Mouse (Mus musculus): Measurements from ENCODE around the gene Mettl26.

Gene Mettl26

GRCm38 (mm10) chr17:25883824-25884223, 8.9 kb downstream of the Mettl26 start:
- no peak for DNase-seq (ENCODE audit: low read depth, low spot score)

- DNase-seq (ENCODE audit: low read depth, low spot score) = no peak
Measured at GRCm38 (mm10) chr17:25885636-25886035, 10.8 kb downstream of the Mettl26 start.

DNA sequence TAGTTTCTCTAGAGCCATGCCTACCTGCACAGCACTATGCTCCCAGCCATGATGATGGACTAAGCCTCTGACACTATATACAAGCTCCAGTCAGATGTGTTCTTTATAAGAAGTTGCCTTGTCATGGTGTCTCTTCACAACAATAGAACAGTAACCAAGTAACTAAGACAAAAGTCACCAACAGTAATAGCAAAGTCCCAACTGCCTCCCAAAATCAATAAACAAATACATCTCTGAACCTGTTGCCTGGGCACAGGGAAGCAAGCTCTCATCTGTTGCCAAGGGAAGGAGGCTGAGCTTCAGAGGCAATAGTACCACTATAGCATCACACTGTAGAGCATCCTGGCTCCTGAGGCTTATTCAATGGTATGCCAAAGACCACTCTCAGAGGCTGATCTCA, 11.9 kb downstream of the Mettl26 start:
- DNase-seq (ENCODE audit: low read depth, low spot score) = no peak

GRCm38 (mm10) chr17:25887467-25887866, 12.6 kb downstream of the Mettl26 start:
- no peak for DNase-seq (ENCODE audit: low read depth, low spot score)

DNA sequence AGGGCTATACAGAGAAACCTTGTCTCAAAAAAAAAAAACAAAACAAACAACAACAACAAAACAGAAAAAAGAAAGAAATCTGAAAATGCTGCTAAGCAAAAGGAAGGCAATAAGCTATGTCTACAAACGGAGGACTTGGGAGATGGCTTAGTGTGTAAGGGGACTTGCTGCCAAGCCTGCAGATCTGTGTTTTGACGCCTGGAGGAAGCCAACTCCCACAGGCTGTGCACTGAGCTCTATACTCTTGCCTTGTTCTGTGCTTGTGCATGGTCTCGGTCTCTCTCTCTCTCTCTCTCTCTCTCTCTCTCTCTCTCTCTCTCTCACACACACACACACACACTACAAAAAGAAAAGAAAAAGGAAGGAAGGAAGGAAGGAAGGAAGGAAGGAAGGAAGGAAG, 14.0 kb downstream of the Mettl26 start:
- peak; percentile 60 for DNase-seq (ENCODE audit: low read depth, low spot score)

- DNase-seq (ENCODE audit: low read depth, low spot score) = peak; percentile 46
Measured at GRCm38 (mm10) chr17:25893975-25894617, 19.2 kb downstream of the Mettl26 start.

DNA sequence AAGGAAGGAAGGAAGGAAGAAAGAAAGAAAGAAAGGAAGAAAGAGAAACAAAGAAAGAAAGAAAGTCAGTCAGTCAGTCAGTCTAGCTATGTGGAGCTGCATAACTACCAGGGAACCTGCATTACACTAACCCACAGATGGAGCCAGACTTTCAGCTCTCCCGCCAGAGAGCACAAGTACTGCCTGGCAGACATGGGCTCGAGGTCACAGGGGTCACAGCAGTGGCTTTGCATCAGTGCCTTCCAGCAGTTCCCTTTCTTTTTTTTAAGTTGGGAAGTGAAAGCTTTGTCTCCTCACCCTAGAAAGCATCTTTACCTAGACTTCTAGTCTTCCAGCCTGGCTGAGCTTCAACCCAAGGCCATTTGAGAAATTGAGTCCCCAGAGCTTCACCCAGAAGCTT, 20.5 kb downstream of the Mettl26 start:
- no peak for DNase-seq (ENCODE audit: low read depth, low spot score)

DNA sequence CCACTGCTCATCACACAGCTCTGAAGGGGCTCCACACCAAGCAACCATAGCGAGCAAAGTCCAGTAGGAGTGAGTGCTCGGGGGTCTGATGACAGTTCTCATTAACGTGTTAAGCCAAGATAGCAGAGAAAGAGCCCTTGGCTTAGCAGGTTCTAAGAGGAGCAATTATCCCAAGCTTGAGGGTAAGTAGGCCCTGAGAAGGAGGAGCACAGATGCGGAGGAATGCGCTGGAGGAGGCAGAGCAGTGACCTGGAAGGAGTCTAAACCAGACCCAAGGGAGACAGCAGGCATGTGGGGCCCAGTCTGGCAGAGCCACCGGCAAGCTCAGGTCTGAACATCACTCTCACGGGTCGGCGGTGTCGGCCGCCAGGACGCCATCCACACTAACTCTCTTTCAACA, 21.0 kb downstream of the Mettl26 start:
- no peak for DNase-seq (ENCODE audit: low read depth, low spot score)

GRCm38 (mm10) chr17:25900193-25900592, 25.3 kb downstream of the Mettl26 start:
- DNase-seq (ENCODE audit: low read depth, low spot score) = no peak

DNA sequence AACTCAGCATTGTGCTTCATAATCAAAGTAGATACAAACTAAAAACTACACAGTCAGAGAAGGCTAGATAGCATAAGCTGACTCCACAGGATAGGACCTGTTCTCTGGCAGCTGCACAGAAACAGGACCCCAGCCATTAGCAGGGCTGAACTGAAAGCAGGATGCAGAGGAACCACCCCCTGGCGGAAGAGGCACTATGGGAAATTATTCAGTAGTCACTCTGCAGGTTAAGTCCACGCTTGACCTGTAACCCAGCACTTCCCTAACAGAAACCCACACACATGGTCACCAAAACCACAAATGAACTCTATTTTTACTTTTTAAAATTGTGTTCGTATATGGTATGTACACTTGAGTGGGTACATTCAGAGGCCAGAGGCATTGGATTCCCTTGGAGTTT, 28.2 kb downstream of the Mettl26 start:
- no peak for DNase-seq (ENCODE audit: low read depth, low spot score)

DNA sequence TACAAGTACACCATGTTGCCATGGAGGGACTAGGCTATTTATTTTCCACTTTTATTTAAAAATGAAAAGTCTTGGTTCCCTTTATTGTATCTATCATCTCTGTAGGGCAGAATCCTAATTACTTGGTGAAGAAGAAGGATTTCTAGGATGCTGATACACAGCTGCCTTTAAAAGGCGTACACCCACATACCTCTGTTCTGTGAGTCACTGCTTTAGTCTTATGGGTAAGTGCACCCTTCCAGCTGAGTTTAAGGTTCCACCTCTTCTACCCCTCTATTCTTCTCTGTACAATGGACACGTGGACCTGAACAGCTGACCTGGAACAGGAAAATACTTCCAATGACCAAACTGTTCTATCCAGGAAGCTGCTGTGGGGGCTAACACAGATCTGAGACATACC, 32.8 kb downstream of the Mettl26 start:
- DNase-seq (ENCODE audit: low read depth, low spot score) = peak; percentile 42

DNA sequence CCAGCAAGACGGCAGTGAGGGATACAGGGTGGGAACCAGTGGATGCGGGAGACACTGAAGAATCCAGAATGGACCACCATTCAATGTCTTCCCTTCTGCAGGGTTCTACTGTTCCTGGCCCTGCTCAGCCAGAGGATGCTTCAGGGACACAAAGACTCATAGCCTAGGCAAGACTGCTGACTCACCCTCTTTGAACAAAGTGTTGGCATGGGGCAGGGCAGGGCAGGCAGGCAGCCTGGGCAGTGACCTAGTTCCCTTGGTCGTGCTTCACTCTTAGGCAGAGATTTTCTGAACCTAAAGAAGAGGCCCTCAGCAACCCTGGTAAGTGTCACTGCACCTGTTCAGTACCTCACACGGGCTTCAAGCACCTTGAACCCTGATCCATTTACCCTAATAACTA, 36.9 kb downstream of the Mettl26 start:
- DNase-seq (ENCODE audit: low read depth, low spot score) = no peak

- DNase-seq (ENCODE audit: low read depth, low spot score) = peak; percentile 79
Measured at GRCm38 (mm10) chr17:25913186-25913876, 38.5 kb downstream of the Mettl26 start.

DNA sequence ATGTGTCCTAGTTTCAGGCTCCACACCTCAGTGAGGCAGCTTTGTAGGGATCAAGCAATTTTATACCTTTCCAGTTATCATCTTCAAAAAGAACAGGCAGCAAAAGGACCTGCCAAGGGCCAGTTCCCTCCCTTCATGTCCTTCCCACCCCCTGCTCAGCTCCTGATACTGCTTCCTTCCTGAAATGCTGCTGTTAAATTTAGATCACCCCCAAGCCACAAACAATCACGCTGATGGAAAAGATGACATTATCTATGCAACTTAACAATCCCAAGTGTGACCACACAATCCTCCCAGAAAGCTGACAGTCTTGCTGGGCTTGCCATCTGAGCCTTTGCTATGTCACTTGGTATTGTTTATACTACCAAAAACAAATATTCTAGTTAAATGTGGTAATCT, 39.0 kb downstream of the Mettl26 start:
- DNase-seq (ENCODE audit: low read depth, low spot score) = no peak

DNA sequence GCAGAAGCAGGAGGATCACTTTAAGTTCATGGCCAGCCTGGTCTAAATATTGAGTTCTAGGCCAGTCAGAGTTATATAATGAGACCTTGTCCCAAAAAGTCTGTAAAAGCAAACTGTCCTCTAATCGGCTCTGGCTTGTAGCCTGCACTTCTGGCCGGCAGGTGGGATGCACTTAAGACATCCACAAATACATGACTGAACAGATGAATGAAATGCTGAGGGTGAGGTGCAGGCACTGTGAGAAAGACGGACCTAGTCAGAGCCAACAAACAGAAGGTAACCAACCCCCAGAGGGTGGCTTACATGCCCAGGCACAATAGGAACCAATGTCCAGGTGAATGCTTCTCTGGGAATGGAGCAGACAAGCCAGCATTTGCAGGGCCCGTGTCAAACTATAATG, 39.4 kb downstream of the Mettl26 start:
- DNase-seq (ENCODE audit: low read depth, low spot score) = no peak

- DNase-seq (ENCODE audit: low read depth, low spot score) = no peak
Measured at GRCm38 (mm10) chr17:25916931-25917647, 42.2 kb downstream of the Mettl26 start.

GRCm38 (mm10) chr17:25918037-25918750, 43.3 kb downstream of the Mettl26 start:
- no peak for DNase-seq (ENCODE audit: low read depth, low spot score)

DNA sequence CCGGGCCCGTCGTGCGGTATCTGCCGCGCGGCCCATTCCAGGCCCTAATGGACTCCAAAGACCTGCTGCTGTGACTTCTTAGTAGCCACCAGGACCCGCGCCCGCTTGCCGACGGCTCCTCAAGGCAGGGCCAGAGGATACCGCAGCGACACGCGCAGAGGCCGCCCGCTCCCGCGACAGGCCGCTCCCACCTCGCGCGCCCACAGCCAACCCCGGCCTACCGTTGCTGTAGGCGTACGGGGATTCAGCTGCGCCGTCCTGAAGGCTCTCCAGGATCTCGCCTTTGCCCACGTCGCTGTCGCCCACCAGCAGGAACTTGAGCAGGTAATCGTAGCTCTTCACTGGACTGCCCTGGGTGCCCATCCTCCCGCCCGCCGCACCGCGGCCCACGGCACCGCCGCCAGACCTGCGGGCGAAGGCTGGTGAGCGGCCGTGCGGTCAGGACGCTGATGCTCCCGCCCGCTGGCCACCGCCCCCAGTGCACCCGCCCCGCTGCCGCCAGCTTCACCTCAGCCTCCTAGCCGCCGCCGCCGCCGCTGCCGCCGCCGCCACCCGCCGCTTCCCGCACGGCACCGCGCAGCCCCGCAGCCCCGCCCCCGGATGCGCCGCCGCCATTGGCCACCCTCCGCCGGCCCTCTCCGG, 44.4 kb downstream of the Mettl26 start, which contains the start of gene Rab40c:
Gene Rab40c, minus strand, starts transcription at position 584 of the 642 bp plus-strand sequence.
- no peak for DNase-seq (ENCODE audit: low read depth, low spot score)

DNA sequence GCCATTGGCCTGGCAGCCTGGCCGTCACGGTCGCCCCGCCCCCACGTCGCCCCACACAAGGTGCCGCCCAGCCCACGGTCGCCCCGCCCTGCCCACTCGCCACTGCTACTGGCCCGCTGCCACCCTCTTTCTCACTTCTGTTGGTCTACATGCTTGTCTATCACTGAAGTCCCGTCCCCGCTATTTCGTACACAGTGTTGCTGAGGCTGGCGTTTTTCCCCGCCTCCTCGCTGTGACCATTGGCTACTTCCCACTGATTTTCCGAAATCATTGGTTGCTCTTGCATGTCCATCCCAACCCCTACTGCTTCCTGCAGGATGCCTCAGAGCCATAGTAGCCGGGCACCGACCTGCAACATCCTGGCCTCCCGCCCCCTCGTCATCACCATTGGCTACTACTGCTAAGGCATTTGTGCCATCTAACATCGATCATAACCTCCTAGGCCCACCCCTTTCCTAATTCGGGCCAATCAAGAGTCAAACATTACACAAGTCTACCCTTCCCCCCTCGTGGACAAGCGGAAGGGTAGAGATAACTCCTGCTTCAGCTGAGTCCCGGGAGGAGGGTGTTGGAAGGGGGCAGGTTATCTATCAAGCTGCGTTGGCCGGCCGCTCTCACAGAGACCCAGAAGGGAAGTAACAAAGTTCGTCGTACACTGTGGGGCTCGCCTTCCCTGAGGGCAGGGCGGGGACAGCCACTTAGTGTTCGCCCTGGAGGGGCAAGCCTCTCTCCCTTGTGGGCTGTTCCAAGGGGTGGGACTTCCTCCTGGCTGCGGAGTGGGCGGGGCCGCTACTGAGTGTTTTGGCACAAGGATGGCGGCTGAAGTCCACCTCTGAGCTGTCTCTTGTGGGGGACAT, 45.1 kb downstream of the Mettl26 start:
- peak; percentile 100 for DNase-seq (ENCODE audit: low read depth, low spot score)

DNA sequence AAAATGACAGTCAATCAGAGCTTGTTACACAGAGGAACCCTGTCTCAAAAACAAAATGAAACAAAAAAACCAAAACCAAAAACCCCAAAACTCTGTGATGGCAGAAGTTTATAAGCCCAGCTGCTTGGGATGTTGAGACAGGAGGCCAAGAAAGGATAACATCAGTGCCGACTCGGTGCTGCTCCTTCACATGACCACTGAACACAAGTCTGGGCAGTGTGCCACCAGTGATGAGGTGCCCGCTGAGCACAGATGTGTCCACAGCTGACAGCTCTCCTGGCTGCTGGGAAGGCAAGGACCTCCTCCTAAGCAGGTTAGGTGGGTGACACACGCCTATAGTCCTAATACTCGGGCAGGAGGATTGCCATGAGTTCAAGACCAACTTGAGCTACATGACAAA, 47.2 kb downstream of the Mettl26 start:
- no peak for DNase-seq (ENCODE audit: low read depth, low spot score)

DNA sequence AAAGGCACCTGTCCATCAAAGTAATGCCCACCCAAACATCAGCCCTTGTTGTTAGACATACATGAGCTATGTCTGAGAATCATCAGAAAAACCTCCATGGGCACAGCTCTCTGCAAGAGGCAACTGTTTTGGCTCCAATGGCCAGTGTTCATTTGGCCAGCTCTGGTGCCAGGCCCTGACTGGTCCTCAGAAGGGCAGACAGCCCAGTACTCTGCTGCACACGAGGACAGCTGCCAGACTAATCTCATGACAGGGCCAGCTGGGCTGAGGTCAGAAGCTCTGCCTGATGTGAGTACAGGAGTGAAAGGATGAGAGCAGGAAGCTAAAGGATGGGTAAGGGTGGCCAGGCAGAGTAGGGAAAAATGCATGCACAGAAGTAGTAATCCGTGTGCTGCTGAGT, 50.5 kb downstream of the Mettl26 start:
- DNase-seq (ENCODE audit: low read depth, low spot score) = peak; percentile 74

Measured in telencephalon, adult 2 months (tissue).